Mouse (Mus musculus): ENCODE measurements around the gene Usb1.
A peak's percentile ranks its signal among the peaks of the same experiment; 100 is the strongest.

Usb1 gene

DNA sequence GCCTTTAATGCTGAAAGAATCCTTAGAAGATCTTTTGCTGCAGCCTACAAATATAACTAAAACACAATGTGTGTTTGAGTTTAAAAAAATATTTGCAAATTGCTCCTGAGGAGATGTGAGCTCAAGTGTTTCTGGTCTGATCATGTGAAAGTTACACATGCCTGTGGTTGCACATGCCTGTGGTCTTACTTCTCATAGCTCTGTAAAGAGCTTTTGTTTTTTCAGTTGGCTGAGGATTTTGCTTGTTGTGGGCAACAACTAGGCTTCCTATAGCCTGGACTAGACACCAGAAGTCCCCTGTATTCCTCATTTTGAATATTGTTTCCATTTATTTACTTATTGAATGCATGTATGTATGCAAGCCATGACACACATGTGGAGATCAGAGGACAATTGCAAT is 4.3 kb downstream of the Usb1 start:
- DNase-seq, result no peak

DNA sequence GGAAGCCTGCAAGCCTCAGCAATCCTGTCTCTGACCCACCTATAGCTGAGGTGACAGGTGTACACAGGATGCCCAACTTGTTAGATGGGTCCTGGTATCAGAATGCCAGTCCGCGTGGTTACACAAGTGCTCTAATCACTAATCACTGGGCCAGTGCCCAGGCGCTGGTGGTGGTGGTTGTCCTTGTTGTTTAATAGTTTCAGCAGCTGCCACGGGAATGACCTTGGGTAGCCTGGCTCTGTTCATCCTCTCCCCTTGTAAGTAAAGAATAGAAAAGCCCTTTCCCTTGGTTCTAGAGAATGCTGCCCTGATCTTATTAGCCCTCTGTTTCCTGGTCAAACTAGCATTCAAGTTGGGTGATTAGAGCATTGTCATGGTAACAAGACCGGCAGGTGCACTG is 9.6 kb downstream of the Usb1 start:
- no peak for DNase-seq

DNA sequence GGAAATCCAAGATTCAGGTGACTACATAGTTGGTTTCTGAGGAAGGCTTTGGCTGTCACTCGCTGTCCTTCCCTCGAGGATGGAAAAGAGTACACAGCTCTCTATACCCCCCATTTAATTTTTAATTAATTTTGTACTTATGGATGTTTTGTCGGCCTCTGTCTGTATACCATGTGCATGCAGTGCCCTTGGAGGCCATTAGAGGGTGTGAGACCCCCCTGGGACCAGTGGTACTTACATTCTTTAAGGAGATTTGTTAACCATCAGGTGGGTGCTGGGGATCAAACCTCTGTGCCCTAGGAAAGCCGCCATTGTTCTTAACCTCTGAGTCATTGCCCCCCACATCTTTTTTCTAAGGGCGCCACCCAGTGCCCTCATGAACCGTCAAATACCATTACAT is 12.6 kb downstream of the Usb1 start:
- no peak for DNase-seq

DNA sequence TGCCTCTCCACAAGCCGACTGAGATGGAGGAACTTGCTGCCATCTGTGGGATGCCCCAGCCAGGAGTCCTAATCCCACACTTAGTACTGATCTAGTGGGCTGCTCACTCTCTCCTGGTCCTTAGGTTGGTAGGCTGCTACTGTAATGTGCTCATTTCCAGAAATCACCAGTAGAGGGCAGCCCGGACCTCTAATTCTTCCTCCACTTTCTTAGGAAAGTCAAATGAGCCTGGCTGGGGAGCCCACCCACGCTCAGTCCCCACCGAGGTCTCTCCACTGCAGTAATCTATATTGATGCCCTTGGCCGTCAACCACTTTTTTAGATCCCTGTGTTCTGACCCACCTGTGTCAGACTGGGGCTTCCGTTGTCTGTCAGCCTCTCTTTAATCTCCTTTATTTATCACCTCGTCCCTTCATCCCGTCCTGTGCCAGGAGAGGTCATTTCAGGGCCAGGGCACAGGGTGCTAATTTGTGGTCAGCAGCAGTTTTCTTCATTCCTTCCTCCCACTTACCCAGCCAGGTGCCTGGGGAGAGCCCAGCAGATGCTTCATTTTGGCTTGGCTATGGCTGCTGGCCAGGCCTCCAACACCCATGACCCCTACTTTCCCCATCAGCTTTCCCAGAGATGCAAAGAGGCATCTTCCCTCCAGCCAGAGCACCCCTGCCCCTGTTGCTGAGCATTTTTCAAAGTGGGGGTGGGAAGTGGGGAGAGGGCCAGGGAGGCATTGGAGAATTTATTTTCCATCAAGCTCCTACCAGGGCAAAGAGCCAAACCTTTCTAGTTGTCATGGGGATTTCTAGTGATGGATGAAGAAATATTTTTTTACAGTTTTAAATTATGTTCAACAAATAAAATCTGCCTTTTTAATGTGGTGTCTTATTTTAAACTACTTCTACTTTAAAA is 14.8 kb downstream of the Usb1 start:
- DNase-seq, result peak; percentile 81

DNA sequence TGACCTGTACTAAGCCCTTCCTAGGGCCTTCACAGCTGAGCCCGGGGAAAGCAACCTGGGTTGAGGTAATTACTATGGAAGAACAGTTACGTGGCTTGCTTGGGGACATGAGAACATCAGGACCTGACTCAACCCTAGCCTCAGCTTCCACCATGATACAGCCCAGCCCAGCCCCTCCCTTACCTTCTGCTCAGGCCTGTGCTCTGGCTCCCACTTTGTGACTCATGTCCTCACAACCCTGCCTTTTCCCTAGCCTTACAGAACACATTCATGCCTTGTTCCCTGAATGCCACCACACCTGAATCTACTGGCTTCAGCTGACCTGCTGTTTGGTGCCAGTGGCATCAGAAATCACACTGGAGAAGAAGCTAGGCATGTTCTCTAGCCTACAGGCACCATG is 16.3 kb downstream of the Usb1 start:
- no peak for DNase-seq

DNA sequence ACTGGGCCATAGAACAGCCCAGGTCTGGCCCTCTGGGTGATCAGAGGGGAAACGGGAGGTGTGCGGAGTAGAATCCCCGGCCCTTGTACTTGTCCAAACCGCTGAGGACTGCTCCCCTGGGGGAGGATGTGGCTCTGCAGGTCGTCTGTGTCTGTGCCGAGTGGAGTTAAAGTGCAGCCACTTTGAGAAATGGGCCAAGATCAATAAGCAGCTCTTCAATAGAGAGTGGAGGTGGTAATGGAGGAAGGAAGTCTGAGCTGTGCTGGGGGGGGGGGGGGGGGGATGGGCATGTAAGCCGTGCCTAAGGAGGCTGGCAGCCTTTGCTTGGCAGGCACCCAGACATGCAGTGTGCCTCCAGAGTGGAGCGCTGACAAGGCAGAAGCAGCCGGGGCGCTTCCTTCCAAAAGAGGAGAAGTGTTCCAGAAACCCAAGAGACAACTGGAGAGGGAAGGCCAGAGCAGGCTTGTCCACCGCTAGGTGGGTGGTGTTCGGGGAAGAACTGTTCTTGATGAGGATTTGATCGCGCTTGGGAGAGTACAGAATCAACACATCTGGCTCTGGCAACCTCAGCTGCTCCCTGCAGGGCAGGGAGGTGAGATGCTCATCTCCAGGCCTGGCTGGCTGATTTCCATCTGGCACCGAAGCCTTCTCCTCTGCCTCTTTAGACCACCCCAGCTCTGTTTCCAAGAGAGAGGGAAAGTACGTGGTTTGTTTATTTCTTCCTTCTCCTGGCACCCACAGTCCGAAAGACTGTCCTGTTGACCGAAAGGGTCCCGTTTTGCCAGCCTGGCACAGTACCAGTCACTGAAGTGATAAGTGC is 16.9 kb downstream of the Usb1 start:
- no peak for DNase-seq

DNA sequence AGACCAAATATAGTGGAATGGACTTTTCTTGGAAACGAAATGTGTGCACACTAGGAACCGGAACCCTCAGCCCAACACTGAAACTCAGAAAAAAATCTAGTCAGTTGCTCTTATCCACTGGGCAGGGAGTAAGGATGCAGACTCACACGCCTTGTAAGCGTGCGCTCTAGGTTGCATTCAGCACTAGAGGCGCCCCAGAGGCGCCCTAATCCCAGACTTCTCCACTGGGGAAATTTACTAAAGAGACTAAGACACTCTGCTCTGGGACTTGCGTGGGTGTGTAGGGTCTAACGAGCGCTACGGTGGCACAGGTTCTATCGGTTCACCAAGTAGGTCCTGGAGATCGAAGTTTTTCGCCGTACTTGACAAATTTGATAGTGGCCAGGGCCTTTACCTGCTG is 19.4 kb downstream of the Usb1 start:
- DNase-seq, result no peak

DNA sequence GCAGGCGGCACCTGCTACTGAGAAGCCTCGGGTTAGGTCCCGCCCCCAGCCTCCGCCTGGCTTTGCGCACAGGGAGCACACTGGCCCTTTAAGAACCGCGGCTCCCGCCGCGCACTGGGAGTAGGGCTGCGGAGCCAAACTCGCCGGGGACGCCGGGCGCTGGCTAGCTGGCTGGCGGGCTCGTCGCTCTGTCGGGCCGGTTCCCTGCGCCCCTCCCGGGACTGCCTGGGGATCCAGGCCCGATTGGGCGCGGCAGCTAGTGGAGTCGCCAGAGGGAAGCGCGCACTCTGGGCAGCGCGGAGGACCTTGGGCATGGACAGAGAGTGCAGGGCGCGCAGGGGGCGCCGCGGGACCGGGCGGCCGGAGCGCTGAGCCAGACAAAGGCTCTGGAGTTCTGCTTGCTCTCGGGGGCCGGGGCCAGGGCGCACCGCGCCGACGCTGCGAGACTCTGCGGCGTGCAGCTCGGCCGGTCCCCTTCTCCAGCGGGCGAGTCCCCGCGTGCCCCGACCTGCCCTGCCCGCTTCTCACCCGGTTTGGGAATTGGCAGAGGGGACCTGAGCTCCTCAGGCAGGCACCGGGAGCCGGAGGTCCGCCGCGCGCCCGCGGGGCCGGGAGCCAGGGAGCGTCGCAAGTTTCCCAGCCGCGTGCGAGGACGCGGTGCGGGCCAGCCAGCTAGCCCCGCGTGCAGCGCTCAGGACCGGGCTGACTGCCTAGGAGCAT is 20.2 kb downstream of the Usb1 start, which contains the start of gene Mmp15:
TSS of gene Mmp15 (plus strand) at position 118 of the 720 bp plus-strand sequence.
- DNase-seq, result peak; percentile 69

DNA sequence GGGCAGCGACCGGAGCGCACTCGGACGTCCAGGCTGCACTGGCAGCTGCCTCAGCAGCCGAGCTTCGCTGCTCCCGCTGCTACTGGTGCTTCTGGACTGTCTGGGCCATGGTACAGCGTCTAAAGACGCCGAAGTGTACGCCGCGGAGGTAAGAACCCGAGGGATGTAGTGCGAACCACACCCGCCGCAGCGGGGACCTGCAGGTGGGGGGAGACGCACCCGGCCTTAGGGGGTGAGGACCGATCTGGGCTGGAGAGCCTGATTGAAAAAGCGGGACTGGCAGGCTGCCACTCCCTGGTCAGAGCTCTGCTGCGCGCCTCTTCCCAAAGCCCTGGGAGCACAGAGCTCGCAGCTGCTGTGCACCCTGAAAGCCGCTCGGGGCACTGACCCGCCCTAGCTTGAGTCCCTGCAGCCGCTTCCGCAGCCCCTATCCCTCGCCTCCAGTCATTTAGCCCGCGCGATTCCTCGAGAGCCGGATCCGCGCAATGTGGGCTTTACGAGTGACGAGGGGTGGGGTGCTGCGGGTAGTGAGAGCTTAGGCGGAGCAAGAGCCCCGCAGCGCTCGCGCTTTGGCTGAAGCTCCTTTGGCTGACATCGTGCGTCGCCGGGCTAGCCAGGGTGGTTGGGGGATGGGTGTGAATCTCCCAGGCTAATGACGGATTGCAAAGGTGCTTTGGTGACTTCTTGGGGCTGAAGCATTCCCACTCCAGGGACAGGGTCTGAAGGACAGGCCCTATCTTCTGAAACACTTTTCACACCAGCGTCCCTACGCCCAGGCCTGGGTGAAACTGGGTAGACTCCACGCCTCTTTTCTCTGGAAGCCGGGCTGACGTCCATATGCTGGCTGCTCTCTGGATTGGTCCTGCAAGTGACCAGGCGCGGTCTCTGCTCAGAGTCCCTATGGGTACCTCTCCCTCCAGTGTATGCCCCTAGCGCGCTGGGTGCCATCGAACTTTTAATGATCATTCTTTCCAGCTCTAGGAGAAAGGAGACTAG is 21.1 kb downstream of the Usb1 start:
- no peak for DNase-seq

DNA sequence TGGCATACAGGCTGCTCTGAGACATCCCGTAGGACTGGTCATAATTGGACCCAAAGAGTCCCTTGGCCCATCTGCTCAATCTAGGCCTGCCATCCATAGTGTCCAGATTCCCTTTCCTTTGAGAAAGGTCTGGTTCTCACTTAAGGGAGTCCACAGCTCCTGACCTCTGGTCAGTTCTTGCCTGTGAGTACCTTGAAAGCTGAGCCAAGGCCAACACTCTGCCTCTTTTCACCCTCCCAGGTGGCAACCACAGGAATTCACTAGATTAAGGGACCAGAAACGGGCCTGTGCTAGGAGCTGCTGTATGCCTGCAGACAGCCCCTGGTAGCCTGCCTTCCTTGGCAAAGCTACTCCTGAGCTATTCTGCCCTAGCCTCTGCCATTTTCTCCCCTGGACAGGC is 22.5 kb downstream of the Usb1 start:
- no peak for DNase-seq

DNA sequence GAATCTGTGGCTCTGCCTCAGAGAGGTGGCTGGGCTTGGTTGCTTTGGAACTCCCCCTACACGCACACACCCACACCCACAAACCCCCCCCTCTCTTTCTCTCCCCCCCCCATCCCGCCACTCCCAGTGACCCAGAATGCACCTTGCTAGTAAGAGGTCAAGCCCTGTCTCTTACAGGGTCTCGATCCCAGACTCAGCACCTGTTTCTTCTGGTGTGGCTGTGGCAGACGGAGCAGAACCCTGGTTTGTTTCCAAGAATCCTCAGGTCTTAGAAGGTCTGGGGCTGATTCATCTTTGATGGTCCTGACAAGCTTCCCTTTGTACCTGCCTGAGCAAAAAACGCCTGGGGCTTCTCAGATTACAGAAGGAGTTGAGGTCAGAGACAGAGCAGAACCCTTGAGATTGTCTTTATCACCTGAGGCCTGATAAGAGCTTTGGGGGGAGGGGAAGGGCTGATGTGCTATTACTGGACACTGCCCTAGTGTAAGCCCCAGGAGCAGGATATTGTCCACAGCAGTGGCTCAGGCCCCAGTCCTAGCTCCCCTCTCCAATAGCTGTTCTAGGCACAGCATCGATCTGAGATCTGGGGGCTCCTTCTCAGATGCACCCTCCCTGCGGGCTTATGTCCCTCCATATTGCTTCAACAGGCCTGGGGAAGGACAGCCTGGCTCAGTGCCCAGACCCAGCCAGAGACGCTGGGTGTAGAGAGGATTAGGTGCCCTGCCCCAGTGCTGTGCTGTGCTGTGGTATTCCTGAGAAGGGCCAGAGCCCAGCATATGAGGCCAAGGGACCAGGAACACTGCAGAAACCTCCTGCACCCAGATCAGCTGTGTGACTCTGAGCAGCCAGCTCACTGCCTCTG is 26.7 kb downstream of the Usb1 start:
- no peak for DNase-seq

DNA sequence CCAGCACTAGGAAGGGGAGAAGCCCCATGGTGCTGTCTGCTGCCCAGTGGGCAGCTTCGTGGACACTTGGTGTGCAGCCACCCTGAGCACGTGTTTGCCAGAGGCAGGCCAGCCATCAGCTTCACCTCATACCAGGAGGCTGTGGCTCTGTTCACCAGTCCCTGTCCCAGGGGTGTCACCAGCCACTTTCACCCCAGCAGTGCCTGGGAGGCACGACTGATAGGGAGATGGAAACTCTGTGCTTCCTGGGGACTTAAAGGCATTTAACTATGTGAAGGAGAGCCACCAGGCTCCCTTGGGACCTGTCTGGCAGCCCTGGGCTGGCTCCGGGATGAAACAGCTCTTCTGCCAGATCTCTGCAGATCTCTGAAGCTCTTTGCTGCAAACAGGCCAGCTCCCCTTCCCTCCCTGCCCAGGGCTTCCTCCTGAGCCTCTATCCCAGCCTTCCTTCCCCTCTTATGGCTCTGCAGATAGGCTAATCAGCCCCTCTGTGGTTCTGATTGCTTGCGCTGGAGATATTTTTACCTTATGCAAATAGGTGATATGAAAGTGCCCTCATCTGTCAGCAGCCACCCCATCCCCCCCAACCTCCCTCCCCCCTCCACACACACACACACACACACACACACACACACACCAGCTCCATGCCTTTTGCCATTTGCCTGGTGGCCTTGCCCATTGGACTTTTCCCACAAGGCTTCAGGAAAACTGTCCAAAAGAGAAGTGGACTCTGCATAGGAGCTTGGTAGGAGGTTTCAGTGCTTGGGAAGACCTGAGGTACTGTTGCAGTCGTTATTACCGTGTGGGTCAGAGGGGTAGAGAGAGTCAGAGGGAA is 28.3 kb downstream of the Usb1 start:
- DNase-seq, result no peak

DNA sequence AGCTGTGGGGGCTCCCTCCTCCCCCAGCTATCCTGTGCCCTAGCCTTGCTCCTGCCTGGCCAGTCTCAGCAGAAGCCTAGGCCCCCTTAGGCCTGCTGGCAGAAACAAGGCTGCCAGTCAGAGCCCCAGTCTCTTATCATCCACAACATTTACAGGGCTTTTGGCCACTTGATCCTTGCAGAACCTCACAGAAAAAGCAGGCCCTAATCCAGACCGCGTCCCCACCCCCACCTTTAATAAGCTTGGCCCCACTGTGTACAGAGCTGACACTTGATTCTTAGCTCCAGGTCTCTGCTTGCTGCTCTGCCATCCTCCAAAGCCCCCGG is 28.9 kb downstream of the Usb1 start:
- no peak for DNase-seq

DNA sequence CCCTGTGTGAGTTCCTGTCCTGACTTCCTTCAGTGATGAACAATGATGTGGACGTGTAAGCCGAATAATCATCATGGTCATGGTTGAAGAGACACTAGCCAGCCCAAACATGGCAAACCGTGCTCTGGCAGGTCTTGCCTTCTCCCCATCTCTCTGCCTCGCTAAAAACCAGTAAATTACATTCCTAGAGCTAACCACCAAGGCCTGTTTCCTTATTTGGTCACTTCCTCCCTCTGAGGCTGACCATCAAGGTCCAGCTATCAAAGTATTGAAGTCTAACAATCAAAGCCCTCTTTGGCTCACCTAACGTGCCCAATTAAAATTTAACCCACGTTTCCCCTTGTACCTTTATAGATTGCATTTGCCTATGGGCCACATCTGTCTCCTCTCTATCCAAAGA is 30.2 kb downstream of the Usb1 start:
- no peak for DNase-seq

DNA sequence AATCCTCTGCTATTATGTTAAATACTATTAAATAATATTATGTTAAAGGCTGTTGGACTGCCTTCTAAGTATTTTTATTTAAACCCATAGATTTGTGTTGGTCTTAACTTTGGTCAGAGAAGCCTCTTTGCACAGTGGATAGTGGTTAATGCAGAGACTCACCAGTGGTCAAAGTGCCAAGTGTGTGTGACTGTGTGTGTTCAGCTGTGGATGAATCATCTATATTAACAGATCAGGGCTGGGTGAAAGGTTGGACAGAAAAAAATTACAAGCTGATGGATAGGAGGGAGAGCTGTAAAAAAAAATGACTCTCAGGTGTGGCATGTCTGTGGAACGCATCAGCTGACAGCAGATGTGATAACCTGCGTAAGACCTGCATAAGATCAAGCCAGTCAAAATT is 31.8 kb downstream of the Usb1 start:
- DNase-seq, result no peak

DNA sequence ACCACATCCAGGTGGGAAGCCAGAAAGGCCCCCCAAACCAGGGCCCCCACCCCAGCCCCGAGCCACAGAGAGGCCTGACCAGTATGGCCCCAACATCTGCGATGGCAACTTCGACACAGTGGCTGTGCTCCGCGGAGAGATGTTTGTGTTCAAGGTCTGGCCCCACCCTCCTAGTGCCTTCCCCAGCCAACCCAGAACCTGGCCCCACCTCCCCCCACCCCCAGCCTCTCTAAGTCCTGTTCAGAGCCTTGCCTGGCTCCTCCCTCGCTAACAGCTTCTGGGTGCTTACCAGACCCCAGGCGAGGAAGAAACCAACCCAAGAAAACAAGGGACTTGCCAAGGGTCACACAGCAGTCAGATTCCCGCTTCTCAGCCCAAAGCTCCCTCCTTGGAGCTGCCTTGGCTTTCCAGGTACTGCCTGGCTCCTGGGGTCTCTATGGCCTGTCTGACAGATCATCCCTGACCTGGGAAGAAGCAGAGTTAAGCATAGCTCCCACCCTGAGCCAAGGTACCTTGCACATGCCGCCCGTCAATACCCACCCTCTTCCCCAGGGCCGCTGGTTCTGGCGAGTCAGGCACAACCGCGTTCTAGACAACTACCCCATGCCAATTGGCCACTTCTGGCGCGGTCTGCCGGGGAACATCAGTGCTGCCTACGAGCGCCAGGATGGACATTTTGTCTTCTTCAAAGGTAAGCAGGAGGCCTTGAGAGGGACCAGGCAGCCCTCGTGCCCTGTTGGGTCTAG is 37.7 kb downstream of the Usb1 start:
- peak; percentile 80 for DNase-seq

DNA sequence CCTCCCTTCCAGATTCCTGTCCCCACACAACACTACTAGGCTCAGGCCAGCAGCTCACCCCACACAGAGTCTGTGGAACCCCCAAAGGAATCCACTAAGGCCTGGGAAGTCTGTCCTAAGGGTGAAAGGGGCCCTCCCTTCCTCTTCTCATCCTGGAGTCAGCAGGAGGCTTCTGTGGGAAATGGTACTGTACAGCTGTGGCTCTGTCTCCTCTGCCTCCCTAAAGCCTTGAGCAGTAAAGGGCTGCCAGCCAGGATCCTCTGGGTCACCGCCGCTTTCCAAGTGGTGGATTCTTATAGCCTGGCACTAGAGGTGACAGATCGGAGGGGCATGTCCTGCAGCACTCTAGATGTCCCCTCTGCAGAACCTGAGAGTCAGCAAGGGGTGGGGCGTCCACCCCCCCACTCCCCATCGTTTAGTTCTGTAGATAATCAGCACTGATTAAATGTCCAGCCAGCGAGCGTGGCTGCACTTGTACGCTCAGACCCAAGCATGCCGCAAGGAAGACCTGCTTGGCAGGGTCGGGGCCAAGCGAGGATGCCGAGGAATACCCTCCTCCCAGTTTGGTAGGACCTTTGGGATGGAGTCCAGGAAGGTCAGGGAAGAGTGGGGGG is 41.4 kb downstream of the Usb1 start:
- DNase-seq, result no peak

DNA sequence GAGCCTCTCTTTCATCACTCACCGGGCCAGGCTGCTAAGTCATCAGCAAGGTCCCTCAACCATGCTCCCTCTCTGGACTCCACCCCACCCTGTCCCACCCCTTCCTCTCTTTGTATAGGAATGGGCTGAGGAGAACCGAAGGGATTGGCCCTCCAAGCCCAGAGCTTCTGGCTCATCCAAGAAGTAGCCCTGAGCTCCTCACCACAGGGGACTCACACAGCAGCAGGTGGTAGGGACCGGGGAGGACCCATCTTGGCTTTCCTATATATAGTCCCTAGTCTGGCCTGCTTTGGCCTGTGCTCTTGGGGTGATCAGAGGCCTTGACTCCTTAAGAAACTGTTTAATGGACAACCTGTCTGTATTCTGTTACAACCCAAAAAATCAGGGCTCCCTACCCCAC is 42.3 kb downstream of the Usb1 start:
- DNase-seq, result no peak

DNA sequence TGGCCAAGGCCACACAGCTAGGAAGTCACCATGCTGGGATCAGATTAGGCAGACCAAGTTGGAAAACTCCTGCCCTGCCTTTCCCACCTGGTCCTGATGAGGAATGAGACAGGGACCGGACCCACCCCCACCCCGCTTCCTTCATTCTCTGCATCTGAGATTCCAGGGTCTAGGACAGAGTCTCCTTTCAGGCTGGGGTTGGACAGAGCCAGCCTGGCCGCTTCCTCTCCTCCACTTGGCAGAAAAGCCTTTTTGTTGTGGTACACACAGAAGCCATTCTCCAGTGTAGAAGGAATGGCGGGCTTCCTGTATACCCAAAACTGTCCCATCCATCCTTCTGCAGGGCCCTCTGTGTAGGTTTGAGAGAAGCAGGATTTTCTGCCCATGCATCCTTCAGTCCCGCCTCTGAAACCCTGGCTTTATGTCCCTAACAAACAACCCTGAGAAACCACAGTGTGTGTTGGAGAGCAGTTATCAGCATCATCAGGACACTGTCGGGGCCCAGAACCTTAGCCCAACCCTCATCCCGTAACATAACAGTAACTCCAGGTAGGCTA is 43.4 kb downstream of the Usb1 start:
- DNase-seq, result no peak

Measured in thymus, postnatal 4 days (tissue).